Mouse (Mus musculus): ENCODE measurements around the gene Clic4.
A peak's percentile ranks its signal among the peaks of the same experiment; 100 is the strongest.

Gene Clic4

DNA sequence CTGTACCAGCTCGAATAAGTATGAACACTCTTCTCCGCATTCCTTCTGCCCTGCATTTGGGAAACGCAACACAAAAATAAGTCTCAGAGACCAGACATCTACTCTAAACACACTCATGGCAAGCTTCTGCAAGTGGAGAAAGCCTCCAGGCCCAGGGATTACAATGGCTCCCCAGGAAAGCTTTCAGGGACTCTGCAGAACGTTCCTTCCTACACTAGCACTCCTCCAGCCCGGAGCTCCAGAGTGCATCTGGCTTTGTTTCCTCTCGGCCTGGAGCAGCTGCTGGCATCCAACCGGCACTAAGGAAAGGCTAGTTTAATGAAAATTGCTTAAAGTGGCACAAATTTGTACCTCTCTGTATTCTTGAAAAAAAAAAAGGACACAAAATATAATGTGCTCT lies 14.1 kb downstream of the Clic4 start:
- DNase-seq (ENCODE audit: low spot score in 2 of 2), result no peak

DNA sequence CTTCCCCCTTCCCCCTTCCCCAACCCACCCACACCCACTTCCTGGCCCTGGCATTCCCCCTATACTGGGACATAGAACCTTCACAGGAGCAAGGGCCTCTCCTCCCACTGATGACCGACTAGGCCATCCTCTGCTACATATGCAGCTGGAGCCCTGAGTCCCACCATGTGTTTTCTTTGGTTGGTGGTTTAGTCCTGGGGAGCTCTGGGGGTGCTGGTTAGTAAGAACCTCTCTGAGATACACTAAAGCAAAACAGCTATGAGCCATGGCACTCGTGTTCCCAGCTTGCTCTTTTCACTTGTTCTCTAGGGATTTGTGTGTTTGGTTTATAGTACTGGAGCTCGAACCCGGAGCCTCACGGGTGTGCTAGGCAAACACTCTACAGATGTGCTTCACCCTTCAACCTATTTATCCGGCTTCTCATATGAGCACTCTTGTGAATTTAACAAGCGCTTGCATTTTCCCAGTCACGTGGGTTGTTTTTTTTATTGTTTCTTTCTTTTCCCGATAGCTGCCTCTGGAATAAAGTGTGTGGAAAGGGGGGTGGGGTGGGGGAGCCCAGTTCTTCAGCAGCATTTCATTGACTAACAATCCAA lies 14.6 kb downstream of the Clic4 start:
- no peak for DNase-seq (ENCODE audit: low spot score in 2 of 2)

DNA sequence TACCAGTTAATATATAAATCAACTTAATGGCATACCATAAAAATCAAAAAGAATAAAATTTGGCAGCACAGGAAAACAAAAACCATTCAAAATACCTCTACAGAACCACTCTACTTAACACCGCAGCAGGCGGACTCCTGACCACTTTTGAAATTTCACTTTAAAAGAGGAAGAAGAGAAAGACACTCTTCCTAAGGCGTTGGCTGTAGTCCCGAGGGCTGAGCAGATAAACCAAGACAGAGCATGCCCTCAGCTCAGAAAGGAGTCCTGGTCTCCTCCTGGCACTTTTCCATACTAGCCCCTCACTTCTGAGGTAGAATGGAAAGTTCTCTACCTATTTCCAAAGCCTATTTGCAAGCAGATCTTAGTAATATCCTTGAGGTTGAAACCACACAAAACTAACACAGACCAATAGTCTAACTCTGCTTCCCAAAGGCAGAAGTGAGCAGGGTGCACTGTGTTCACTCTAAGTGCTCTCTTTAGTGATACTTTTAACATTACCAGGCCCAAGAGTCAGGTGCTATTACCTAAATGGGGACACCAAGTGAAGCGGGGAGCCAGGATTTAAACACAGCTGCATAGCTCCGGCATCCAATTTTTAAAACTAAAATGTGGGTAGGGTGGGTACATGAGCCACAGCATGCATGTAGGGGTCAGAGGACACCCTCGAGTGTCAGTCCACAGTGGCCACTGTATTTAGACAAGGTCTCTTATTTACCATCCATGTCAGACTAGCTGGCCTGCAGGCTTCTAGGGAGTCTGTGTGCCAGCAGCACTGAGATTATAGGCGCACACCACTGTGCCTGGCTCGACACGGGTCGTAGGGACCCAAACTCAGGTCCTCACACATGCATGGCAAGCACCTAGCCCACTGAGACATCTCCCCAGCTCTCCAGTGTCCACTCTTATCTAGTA lies 15.8 kb downstream of the Clic4 start:
- no peak for DNase-seq (ENCODE audit: low spot score in 2 of 2)

DNA sequence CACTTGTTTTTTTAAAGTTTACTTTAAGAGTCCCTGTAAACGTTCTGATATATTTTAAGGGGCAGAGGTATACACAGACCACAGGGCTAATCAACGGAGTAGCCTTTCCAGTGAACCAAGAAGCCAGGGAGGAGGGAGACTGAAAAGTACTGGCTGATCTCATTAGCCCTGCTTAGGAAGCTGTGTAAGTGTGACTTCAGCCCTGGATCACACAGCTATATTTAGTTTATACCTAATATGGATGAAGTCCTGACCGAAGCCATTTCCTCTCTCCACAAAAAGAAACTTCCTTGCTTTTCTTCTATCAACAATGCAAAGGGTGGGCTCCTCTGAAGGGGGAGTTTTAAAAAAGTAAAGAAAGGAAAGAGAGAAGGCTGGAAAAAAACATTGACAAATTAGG lies 17.8 kb downstream of the Clic4 start:
- no peak for DNase-seq (ENCODE audit: low spot score in 2 of 2)

DNA sequence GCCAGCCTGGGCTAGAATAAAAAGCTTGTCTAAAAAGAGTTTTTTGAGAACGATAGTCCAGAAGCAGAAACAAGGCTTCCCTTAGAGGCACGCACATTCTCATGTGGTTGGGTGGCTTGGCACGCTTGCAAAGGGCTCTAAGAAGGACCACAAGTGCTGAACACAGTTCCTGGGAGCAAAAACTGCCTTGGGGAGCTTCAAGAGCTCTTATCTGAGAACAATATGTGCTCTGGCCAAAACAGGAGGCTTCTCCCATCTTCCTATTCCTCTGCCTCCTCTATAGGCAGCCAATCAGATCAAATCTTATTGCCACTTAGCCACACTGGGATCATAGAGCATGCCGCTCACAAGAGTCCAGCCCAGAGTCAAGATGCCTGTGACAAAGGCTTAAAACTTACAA lies 18.3 kb downstream of the Clic4 start:
- DNase-seq (ENCODE audit: low spot score in 2 of 2), result no peak

DNA sequence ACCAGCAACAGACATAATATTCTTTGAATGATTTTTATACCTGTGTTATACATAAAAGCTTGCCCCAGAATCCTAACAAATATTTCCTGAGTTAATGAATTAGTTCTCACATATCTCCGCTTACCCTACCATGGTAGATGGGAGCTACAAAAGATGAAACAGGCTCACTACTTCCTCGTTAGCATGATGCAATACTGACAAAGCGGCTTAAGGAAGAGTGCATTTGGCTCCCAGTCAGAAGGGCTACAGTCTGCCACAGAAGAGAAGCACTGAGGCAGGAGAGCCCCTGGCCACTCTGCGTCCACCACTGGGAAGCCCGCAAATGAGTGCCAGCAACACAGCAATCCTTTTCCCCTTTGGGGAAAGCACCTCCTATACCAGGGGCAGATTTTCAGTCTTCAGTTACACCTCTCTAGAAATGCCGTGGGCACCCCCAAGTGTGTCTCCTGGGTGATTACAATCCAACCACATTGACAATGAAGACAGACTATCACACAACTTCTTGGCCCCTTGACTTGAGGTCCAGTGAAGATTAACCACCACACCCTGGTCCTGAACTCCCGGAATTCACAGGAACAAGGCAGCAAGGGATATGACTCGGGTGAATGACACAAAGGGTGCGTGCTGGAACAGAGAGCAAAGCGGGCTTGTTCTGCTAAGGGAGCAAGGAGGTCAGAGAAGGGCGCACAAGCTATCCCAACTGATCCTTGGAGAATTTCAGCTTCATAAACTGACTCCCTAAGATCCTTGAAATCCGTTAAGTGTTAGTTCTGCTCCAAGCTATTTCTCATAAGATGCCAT lies 19.2 kb downstream of the Clic4 start:
- DNase-seq (ENCODE audit: low spot score in 2 of 2), result no peak

DNA sequence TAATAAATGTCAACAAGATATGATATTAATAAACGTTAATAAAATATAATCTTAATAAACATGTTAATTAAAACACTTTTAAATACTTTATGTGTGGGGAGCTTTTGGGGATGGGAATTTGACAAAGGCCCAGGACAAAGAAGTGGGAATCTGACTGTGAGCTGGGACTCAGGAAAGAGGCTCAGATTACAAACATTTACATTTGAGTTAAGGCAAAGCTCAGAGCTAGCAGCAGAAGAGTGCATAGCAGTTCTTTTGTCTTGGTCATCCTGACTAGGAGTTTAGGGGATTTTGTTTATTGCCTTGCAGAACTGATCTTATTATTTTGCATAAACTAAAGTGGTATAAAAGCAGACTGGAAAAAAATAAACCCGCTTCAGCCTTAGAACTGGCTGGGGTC lies 20.8 kb downstream of the Clic4 start:
- DNase-seq (ENCODE audit: low spot score in 2 of 2), result no peak

DNA sequence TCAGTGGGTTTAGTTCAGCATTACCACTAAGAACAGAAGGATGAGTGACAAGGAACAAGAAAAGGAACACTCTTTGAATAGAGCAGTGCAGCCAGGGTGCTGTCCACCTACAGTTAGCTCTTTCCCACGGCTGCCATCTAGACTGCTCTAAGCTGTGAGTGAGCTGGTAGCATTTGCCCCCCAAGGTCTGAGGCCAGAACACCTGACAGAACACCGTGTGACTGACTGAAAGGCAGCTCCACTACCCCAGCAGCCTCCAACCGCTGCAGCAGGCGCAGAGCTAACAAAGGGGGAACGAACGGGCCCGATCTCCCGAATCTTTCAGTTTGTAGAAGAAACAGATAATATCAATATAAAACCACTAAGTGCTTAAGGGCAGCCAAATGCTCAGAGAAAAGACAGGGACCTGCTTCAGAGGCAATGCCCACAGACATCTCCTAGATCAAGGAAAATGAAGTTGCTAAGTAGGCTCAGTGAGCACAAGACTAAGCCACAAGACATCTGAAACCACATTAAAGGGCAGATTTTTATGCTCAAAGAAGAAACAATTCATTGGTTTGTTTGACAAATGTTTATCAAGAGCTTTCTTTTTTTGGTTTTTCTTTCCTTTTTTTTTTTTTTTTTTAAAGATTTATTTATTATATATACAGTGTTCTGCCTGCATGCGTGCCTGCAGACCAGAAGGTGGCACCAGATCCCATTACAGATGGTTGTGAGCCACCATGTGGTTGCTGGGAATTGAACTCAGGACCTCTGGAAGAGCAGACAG lies 24.2 kb downstream of the Clic4 start:
- DNase-seq (ENCODE audit: low spot score in 2 of 2), result no peak

DNA sequence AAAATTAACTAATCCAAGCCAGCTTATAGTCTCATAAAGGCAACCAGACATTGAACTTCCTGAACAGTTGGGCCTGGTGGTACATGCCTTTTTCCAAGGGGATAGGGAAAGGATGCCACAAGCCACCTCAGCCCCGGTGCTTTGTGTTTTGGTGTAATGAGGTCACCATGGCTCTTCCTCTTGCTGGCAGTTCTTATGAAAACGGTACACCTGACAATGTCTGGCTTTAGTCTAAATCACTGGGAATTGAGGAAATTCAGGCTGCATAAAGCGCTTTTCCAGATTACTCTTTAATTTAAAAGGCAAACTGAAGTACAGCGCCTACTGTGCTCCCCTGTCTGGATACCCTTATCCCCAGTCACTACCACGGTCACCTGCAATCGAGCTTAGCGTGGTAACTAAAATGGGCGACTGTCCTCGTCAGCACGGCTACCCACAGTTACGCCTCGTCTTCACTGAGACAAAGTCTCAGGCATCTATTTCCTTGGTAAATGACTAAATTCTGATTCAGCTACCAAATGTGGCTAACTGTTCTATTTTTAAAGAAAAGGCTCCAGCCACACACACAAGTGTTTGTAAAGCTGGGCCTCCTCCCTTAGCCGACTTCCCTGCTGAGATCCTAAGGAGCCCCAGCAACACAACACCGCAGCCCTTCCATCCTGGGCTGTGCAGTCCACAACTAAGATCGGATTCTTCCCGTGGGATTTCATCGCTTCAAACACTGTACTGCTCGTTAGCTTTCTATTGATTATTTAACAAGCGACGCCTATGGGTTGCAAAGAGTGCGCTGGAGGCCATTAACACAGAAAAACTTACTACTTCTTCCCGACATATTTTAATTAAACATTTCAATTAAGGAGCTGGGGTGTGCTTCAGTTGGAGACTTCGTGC lies 25.5 kb downstream of the Clic4 start:
- peak in 1 of 2 experiments; percentile 19 for DNase-seq (ENCODE audit: low spot score in 2 of 2)

DNA sequence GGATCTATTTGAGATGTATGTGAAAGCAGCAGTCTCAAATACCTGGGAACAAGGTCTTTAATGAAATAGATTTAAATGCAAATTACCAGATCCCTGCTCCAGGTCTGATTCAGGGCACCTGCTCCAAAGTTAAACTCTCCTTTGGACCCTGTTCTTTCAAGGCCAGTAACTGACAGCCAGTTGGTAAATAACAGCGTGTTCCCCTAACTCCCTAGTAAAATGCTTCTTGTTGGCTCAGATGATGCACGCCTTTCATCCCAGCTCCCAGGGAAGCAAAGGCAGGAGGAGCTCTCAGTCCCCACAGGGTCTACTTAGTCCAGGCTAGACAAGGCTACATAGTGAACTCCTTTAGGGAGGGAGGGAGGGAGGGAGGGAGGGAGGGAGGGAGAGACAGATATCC lies 26.2 kb downstream of the Clic4 start:
- no peak for DNase-seq (ENCODE audit: low spot score in 2 of 2)

DNA sequence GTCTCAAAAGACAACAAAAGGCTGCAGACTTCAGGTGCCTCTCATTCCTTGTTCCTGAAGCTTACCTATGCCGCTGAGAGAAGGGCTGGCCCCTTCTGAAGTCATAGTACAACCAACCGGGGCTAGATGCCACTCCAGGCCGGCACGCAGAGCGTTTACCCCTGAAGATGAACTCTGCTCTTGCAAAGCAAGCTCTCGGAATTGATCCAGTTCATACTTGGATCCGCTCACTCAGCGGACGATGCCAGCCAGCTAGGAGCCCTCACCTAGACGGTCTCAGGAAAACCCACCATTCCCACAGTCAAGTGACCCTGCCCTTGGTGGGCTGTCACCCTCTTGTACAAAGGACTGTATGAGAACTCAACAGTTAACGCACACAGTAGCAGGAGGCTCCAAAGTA lies 26.8 kb downstream of the Clic4 start:
- no peak for DNase-seq (ENCODE audit: low spot score in 2 of 2)

DNA sequence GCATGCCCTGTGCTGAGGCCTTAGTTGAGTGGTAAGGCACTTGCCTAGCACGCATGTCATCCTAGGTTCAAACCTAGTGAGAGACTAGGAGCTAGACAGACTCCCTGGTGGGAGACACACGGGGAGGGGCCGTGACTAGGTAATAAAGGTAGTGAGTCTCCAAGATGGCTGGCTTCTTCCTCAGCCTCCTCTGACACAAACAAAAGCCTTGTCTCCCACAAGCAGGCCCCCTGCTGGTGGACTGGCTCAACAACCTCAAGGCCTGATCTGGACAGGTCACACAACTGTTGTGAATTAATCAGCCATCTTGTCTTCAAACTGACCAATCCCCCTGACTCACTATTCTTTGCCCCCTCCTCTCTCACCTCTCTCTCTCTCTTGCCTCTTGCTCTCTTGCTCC lies 28.3 kb downstream of the Clic4 start:
- no peak for DNase-seq (ENCODE audit: low spot score in 2 of 2)

DNA sequence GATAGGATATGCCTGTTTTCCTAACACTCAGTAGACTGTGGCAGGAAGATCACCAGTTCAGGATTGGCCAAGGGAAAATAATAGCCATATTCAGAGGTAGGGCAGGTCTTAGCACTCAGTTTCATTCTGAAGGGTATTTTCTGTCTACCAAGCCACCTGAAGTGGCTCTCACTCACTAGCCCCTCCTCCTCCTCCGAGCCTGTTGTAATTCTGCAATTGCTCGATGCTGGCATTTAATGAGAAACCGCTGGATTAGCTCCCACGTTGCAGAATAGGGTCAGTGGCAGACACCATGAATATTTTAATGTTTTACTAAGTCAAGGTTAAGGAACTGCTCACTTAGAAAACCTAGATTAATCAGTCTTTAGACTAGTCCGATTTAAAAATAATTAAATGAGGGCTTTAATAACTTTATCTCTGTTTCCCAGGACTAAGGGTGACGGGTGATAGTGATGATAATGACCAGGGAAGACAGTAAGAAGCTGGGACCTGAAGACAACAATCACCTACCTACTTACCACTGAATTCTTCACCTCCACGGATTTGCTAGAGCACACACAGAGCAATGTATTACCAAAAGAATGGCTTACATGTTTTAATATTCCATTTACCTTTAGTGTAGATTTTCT lies 29.6 kb downstream of the Clic4 start:
- DNase-seq (ENCODE audit: low spot score in 2 of 2), result no peak

DNA sequence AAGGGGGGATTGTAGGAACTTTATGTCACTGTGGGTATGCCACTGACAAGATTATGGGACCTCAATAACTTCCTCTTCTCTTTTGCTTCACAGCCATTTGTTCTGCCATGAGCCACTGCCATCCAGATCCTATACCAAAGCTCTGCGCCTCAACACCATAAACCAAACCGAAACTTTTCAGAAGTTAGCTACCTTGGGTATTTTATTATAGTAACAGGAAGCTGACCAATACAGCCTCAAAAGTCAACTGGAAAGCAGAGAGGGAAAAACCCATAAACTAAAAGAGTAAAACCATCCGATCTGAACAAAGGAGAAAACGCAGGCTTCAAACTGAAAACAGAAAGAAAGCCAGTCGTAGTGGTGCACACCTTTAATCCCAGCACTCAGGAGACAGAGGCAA lies 30.2 kb downstream of the Clic4 start:
- DNase-seq (ENCODE audit: low spot score in 2 of 2), result no peak

DNA sequence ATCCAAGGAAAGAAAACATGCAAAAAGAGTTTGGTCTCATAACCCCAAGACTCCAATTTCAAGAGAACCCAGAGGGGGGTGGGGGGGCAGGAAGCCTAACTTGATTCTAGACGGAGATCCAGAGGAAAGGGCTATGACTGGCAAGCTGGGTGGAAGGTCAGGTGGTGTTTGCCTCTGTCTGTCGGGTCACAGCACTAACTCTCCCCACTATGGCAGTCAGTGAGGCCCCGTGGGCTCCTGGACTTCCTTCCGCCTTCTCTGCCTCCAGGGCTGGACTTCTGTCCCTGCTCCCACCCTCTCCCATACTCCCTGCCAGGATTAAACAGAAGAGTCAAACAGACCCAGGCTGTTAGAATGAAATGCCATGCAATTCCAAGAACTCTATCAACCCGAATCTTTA lies 30.9 kb downstream of the Clic4 start:
- no peak for DNase-seq (ENCODE audit: low spot score in 2 of 2)

DNA sequence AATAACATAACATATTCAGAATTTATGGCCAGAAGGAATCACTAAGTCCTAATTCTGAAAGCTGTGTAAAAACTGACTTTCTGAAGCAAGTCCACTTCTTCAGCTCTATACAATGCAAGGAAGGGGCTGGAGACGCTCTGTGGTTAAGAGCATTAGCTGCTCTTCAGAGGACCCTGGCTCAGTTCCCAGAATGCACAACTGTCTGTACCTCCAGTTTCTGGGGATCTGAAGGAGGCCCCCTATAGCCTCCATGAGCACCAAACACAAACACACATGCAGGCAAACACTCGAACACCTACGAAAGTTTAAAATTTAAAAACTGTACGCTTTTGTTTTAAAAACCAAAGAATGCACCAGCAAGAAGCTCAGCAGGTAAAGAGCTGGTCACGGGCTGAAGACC lies 31.5 kb downstream of the Clic4 start:
- DNase-seq (ENCODE audit: low spot score in 2 of 2), result no peak

DNA sequence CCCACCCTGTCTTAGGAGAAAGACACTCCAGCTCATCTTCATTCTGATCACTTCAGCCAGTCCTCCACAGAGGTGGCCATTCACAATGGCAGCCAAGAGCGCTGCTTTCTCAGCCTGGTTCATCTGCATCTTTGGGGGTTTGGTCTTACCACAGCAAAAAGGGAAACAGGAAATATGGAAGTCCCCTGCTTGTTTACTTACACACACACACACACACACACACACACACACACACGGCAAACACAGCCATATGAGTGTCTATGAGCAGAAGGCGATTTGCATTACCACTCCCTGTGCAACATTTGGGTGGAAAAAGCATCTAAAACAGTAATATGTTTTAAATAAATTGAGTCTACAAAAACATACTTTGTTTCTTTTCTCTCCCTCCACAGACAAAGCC lies 32.3 kb downstream of the Clic4 start:
- no peak for DNase-seq (ENCODE audit: low spot score in 2 of 2)

DNA sequence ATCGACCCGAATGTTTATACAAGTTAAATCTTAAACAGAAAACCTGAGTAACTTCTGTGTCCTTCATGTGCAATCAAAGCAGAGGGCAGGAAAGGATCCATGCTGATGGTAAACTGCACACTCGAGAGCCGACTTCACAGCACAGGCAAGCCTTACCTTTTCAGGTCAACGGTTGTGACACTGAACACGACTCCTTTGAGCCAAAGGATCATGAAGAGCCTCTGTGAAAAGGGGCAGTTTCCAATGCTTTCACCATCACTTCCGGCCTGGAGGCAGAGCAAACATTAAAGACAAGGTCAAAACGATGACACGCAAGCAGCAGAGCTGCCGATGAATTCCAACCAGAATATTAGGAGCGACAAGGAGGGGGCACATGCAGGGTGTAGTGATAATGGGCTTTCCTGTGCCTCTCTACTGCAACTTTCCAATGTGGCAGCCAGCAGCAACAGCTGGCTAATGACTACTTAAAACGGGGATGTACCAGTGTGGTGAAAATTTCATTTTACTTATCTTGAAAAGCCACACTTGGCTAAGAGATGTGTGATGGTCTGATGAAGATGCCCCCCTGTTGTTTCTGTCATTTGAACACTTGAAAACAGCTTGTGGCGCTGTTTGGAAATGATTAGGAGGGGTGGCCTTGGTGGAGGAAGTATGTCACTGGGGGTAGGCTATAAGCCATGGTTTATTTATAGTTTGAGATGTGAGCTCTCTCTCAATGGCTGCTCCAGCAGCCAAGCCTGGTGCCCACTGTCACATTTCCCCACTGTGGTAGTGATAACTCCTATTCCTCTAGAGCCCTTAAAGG lies 33.7 kb downstream of the Clic4 start:
- DNase-seq (ENCODE audit: low spot score in 2 of 2), result no peak

DNA sequence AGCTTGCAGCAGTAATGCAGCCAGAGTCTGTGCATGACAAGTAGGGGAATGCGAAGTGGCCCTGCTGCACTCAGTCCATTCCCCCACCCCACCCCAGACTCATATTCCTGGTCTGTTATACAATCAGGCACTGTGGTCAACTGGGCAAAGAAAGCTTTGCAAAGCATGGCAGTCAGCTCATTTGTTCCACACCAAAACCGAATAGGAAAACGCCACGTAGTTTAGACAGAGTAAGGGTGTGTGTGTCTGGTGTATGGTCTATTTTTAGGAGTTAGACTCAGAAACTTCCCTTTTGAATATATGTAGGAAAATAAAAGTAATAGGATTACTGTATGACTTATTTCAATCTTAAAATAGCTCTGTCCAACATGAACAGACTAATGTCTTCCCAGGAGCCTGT lies 36.0 kb downstream of the Clic4 start:
- DNase-seq (ENCODE audit: low spot score in 2 of 2), result no peak

DNA sequence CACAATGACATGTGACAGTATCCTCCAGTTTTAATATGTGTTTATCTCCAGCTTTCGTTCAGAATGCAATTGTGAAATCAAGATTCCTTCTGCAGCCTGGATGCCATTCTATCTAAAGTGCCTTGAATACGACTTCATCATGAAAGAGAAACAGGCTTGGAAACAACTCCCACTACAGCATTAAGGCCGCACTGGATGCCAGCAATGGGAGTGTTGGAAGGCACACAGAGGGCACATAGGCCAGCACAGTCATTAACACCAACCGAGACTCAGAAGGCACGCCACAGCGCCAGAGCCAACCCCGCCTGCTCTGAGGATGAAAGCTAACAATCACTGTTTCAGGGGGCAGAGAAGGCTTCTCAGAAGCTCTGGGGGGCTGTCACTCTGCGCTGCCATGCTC lies 37.1 kb downstream of the Clic4 start:
- no peak for DNase-seq (ENCODE audit: low spot score in 2 of 2)
